Mouse (Mus musculus): ENCODE measurements at regions not wholly inside any gene's neighbourhood (a gene's known extent, or its start where the extent isn't known, plus 50 kb on each side); places are given as distances from the start of the nearest gene placed in this dataset.

DNA sequence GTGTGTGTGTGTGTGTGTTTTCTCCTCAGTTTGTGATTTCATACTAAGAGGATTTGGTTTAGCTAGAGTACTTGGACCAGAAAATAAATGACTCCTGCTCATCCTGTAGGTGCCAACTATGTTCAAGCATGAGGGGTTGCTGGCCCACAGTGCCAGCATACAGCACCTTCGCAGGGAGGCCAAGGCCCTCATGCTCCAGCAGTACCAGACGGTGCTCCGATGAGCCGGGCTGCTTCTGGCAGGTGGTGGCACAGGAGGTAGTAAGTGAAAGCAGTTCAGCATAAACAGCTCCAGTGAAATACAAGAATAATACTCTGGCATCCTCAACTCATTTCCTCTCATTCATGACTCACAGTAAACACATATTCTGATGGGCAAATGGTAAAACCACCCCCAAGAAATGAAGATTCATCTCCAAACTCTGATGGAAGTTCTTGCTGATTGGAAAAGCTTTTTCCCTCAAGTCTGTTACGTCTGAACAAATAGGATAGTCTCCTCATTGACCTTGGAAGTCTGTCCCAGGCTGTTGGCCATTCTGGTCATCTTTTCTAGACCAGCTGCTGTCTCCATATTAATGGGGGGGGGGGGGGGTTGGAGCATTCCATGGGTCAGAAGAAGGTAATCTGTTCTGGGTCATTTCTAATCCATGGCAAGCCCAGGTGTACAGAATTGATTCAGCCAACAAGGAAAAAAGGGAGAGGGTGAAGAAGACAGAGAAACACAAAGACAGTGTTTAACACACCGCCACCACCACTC lies 735.3 kb downstream of the Cypt12 start:
- no peaks in the 10 kb centered on the region for H3K4me1 ChIP-seq (ENCODE audit: control insufficient read depth in 1 of 2, insufficient read depth in 2 of 2)
- no peak for TF ChIP-seq SMC3 (IDR thresholded peaks at IDR 0.05; ENCODE audit: low read depth, low read length)
- TF ChIP-seq BHLHE40 (IDR thresholded peaks at IDR 0.05; ENCODE audit: low read depth, low read length) = no peak
- TF ChIP-seq ELF1 (IDR thresholded peaks at IDR 0.05; ENCODE audit: low read depth, low read length) = no peak
- TF ChIP-seq CHD1 (IDR thresholded peaks at IDR 0.05; ENCODE audit: low read depth, low read length) = no peak
- no peak for TF ChIP-seq KAT2A (IDR thresholded peaks at IDR 0.05; ENCODE audit: insufficient replicate concordance, low read length)
- no peak for TF ChIP-seq MAFK (IDR thresholded peaks at IDR 0.05; ENCODE audit: insufficient replicate concordance, low read length)
- no peak for TF ChIP-seq ZKSCAN1 (IDR thresholded peaks at IDR 0.05; ENCODE audit: borderline replicate concordance, low read depth, low read length)
- TF ChIP-seq UBTF (IDR thresholded peaks at IDR 0.05; ENCODE audit: low read depth, low read length) = no peak
- TF ChIP-seq TCF12 (IDR thresholded peaks at IDR 0.05; ENCODE audit: low read depth, low read length) = no peak
- no peak for TF ChIP-seq JUN (IDR thresholded peaks at IDR 0.05; ENCODE audit: insufficient read depth, low read depth, low read length)
- TF ChIP-seq TBP (conservative IDR thresholded peaks at IDR 0.05; ENCODE audit: low read depth, low read length) = no peak
- no peak for TF ChIP-seq JUND (conservative IDR thresholded peaks at IDR 0.05; ENCODE audit: low read depth, low read length)
- no peak overlapping the region for H3K4me2 ChIP-seq (ENCODE audit: insufficient read depth, low read depth, poor library complexity, severe bottlenecking)
- H3K36me3 ChIP-seq (replicated peaks in 1 of 2; ENCODE audit: control insufficient read depth in 1 of 2, insufficient read depth in 1 of 2, low read length in 1 of 2) = no peaks in the 10 kb centered on the region
- no peak overlapping the region for H3K4me3 ChIP-seq (replicated peaks in 1 of 3; ENCODE audit: low read depth in 2 of 3, low read length in 2 of 3, poor library complexity in 1 of 3)
- H3K9ac ChIP-seq (ENCODE audit: insufficient read depth, low read depth) = no peak overlapping the region
- H3K9me3 ChIP-seq (replicated peaks; ENCODE audit: low read length) = no peaks in the 10 kb centered on the region
- no peak for DNase-seq (ENCODE audit: extremely low read depth)
- in situ Hi-C loops (cut with MboI; ENCODE audit: low pct_ligation_motif_present, low pct_unique_long_range_greater_than_20kb, low sequenced_read_pairs) = no loop called here
- no peaks in the 10 kb centered on the region for H3K79me2 ChIP-seq (replicated peaks; ENCODE audit: control insufficient read depth, extremely low read depth, insufficient read depth, poor library complexity, severe bottlenecking)
- no peaks in the 10 kb centered on the region for H3K27me3 ChIP-seq (replicated peaks)
- no peak overlapping the region for H3K27ac ChIP-seq (ENCODE audit: insufficient read depth, low read depth)
- dilution Hi-C loops (cut with MboI; ENCODE audit: extremely low pct_ligation_motif_present, extremely low pct_unique_long_range_greater_than_20kb, low sequenced_read_pairs) = no loop called here

DNA sequence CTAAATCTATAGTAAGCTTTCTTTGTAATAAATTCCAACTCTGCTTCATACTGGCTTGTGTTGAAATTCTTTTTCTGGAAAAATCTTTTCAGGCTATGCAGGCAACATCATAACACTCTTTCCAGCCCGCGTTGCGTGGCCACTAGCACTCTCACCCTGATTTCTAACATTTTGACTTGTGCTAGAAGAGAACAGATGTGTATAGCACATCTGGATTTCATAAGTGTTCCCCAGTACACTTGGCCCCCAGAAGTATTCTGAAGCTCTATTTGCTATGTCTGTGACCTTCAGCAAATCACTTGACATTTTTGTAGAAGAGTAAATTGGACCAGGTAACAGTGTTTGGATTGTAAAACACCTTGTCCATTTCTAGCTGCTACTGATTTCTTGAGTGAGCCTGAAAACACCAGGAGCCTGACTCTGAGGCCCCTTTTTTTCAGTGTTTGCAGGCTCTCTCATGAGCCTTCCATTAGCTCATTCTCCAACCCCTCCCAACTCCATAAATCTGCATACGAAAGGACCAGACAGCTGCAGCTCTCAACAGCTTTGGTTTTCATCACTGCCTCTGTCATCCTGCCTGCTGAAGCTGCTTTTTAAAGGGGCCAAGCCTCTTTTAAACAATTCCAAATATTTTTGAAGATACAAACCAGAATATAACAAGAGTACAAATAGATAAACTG lies 747.0 kb downstream of the Cypt12 start:
- no peak overlapping the region for H3K27ac ChIP-seq (ENCODE audit: insufficient read depth, low read depth)
- dilution Hi-C loops (cut with MboI; ENCODE audit: extremely low pct_ligation_motif_present, extremely low pct_unique_long_range_greater_than_20kb, low sequenced_read_pairs) (no loop called here), in situ Hi-C loops (cut with MboI; ENCODE audit: low pct_ligation_motif_present, low pct_unique_long_range_greater_than_20kb, low sequenced_read_pairs) (no loop called here)
- H3K4me2 ChIP-seq (ENCODE audit: insufficient read depth, low read depth, poor library complexity, severe bottlenecking) = no peak overlapping the region
- no peak for DNase-seq (ENCODE audit: extremely low read depth)
- no peaks in the 10 kb centered on the region for H3K79me2 ChIP-seq (replicated peaks; ENCODE audit: control insufficient read depth, extremely low read depth, insufficient read depth, poor library complexity, severe bottlenecking)
- H3K4me1 ChIP-seq (ENCODE audit: control insufficient read depth in 1 of 2, insufficient read depth in 2 of 2) = no peaks in the 10 kb centered on the region
- no peak overlapping the region for H3K4me3 ChIP-seq (replicated peaks in 1 of 3; ENCODE audit: low read depth in 2 of 3, low read length in 2 of 3, poor library complexity in 1 of 3)
- H3K9me3 ChIP-seq (replicated peaks; ENCODE audit: low read length) = no peaks in the 10 kb centered on the region
- H3K36me3 ChIP-seq (replicated peaks in 1 of 2; ENCODE audit: control insufficient read depth in 1 of 2, insufficient read depth in 1 of 2, low read length in 1 of 2) = no peaks in the 10 kb centered on the region
- H3K27me3 ChIP-seq (replicated peaks) = no peaks in the 10 kb centered on the region
- H3K9ac ChIP-seq (ENCODE audit: insufficient read depth, low read depth) = no peak overlapping the region
- no peak for TF ChIP-seq E2F4 (IDR thresholded peaks at IDR 0.05; ENCODE audit: insufficient replicate concordance, low read depth, low read length)
- no peak for TF ChIP-seq ETS1 (conservative IDR thresholded peaks at IDR 0.05; ENCODE audit: low read depth, low read length)
- TF ChIP-seq JUND (conservative IDR thresholded peaks at IDR 0.05; ENCODE audit: low read depth, low read length) = no peak
- TF ChIP-seq MXI1 (IDR thresholded peaks at IDR 0.05; ENCODE audit: low read depth, low read length) = no peak
- no peak for TF ChIP-seq ZKSCAN1 (IDR thresholded peaks at IDR 0.05; ENCODE audit: borderline replicate concordance, low read depth, low read length)
- no peak for TF ChIP-seq CHD2 (IDR thresholded peaks at IDR 0.05; ENCODE audit: low read length)
- no peak for TF ChIP-seq MAX (IDR thresholded peaks at IDR 0.05; ENCODE audit: low read length)
- no peak for TF ChIP-seq USF2 (conservative IDR thresholded peaks at IDR 0.05; ENCODE audit: low read depth, low read length)
- no peak for TF ChIP-seq UBTF (IDR thresholded peaks at IDR 0.05; ENCODE audit: low read depth, low read length)
- TF ChIP-seq ZC3H11A (IDR thresholded peaks at IDR 0.05; ENCODE audit: low read depth, low read length) = no peak
- no peak for TF ChIP-seq RAD21 (IDR thresholded peaks at IDR 0.05; ENCODE audit: low read depth, low read length)
- TF ChIP-seq JUN (IDR thresholded peaks at IDR 0.05; ENCODE audit: insufficient read depth, low read depth, low read length) = no peak
- TF ChIP-seq POLR2A (IDR thresholded peaks at IDR 0.05; ENCODE audit: low read depth, low read length) = no peak
- TF ChIP-seq HCFC1 (IDR thresholded peaks at IDR 0.05; ENCODE audit: low read depth, low read length) = no peak
- no peak for TF ChIP-seq CHD1 (IDR thresholded peaks at IDR 0.05; ENCODE audit: low read depth, low read length)
- TF ChIP-seq KAT2A (IDR thresholded peaks at IDR 0.05; ENCODE audit: insufficient replicate concordance, low read length) = no peak
- TF ChIP-seq SMC3 (IDR thresholded peaks at IDR 0.05; ENCODE audit: low read depth, low read length) = no peak
- TF ChIP-seq USF1 (IDR thresholded peaks at IDR 0.05; ENCODE audit: low read depth, low read length) = no peak
- TF ChIP-seq SIN3A (IDR thresholded peaks at IDR 0.05; ENCODE audit: low read length) = no peak
- TF ChIP-seq MAZ (IDR thresholded peaks at IDR 0.05; ENCODE audit: low read depth, low read length) = no peak

Data from CH12.LX (cell line).